Mouse (Mus musculus) testis, adult 2 months (tissue): ENCODE measurements at regions not wholly inside any gene's neighbourhood (a gene's known extent, or its start where the extent isn't known, plus 50 kb on each side); places are given as distances from the start of the nearest gene placed in this dataset.

Experiments
- CTCF ChIP-seq: fragments of 200-500 bp; IDR thresholded peaks from 2 replicates; pipeline ENCODE4 v1.5.1; 2012; ENCODE audit warnings: low read depth, mild to moderate bottlenecking, inconsistent platforms, low read length, moderate library complexity; ENCODE audit not compliant: control insufficient read depth, insufficient read depth, insufficient replicate concordance
- POLR2A ChIP-seq: fragments of 200-500 bp; IDR thresholded peaks from 2 replicates; pipeline ENCODE4 v1.6.1; 2012; ENCODE audit warnings: low read depth, mild to moderate bottlenecking, inconsistent platforms, low read length, moderate library complexity; ENCODE audit not compliant: control insufficient read depth

DNA sequence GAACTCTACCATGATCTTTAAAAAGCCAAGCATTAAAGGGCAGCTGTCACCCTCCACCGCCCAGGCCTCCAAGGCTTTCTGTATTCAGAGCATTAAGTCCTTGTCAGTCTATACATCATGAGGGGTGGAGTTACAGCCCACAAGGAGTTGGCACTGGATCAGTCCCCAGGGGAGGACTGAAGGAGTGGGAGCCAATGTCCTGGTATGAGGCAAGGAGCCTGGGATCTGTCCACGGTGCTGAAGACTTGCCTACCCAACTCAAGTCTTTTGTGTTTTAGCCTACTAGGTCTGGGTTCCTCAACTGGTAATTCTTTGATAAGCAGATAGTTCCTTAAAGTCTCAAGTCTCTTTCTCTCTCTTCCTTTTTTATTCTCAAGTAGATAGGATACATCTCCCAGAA is 90.1 kb downstream of the Mrm1 start:
- TF ChIP-seq CTCF = no peak
- no peak for TF ChIP-seq POLR2A
